Mouse (Mus musculus): ENCODE measurements around the gene Rap1gap. TPM values are rescaled to one million over a fixed set of nuclear protein-coding genes. Genes with fewer than 3 reads are reported as not detected.

Gene Rap1gap
- total RNA-seq, 2 experiments from 2014 or later: not detected

GRCm38 (mm10) chr4:137682961-137683453, 18.5 kb downstream of the Rap1gap start:
- ATAC-seq (replicated peaks; ENCODE audit: low FRiP score, poor library complexity, severe bottlenecking): no peak; the same call in 1 of the 2 replicates

GRCm38 (mm10) chr4:137684830-137685343, 20.4 kb downstream of the Rap1gap start:
- no peak for ATAC-seq (replicated peaks; ENCODE audit: low FRiP score, poor library complexity, severe bottlenecking)

- ATAC-seq (replicated peaks; ENCODE audit: low FRiP score, poor library complexity, severe bottlenecking): no peak
Measured at GRCm38 (mm10) chr4:137686303-137686702, 21.8 kb downstream of the Rap1gap start.

- no peak for ATAC-seq (replicated peaks; ENCODE audit: low FRiP score, poor library complexity, severe bottlenecking)
Measured at GRCm38 (mm10) chr4:137687234-137687825, 22.8 kb downstream of the Rap1gap start.

GRCm38 (mm10) chr4:137692107-137692902, 27.8 kb downstream of the Rap1gap start:
- peak; percentile 9; the same call in 1 of the 2 replicates for ATAC-seq (replicated peaks; ENCODE audit: low FRiP score, poor library complexity, severe bottlenecking)

- ATAC-seq (replicated peaks; ENCODE audit: low FRiP score, poor library complexity, severe bottlenecking): no peak
Measured at GRCm38 (mm10) chr4:137695300-137695699, 30.8 kb downstream of the Rap1gap start.

- ATAC-seq (replicated peaks; ENCODE audit: low FRiP score, poor library complexity, severe bottlenecking): no peak
Measured at GRCm38 (mm10) chr4:137695900-137696299, 31.4 kb downstream of the Rap1gap start.

- ATAC-seq (replicated peaks; ENCODE audit: low FRiP score, poor library complexity, severe bottlenecking): no peak
Measured at GRCm38 (mm10) chr4:137697156-137697885, 32.8 kb downstream of the Rap1gap start.

GRCm38 (mm10) chr4:137698076-137698985, 33.8 kb downstream of the Rap1gap start:
- ATAC-seq (replicated peaks; ENCODE audit: low FRiP score, poor library complexity, severe bottlenecking): no peak

GRCm38 (mm10) chr4:137699264-137700211, 35.0 kb downstream of the Rap1gap start:
- ATAC-seq (replicated peaks; ENCODE audit: low FRiP score, poor library complexity, severe bottlenecking): no peak

GRCm38 (mm10) chr4:137700960-137701359, 36.4 kb downstream of the Rap1gap start:
- no peak for ATAC-seq (replicated peaks; ENCODE audit: low FRiP score, poor library complexity, severe bottlenecking)

GRCm38 (mm10) chr4:137703077-137703476, 38.6 kb downstream of the Rap1gap start:
- ATAC-seq (replicated peaks; ENCODE audit: low FRiP score, poor library complexity, severe bottlenecking): no peak

- no peak for ATAC-seq (replicated peaks; ENCODE audit: low FRiP score, poor library complexity, severe bottlenecking)
Measured at GRCm38 (mm10) chr4:137704561-137704960, 40.0 kb downstream of the Rap1gap start.

- no peak for ATAC-seq (replicated peaks; ENCODE audit: low FRiP score, poor library complexity, severe bottlenecking)
Measured at GRCm38 (mm10) chr4:137705379-137705778, 40.9 kb downstream of the Rap1gap start.

GRCm38 (mm10) chr4:137706510-137706909, 42.0 kb downstream of the Rap1gap start:
- no peak for ATAC-seq (replicated peaks; ENCODE audit: low FRiP score, poor library complexity, severe bottlenecking)

- no peak for ATAC-seq (replicated peaks; ENCODE audit: low FRiP score, poor library complexity, severe bottlenecking)
Measured at GRCm38 (mm10) chr4:137707216-137707990, 42.9 kb downstream of the Rap1gap start.

GRCm38 (mm10) chr4:137712963-137713362, 48.4 kb downstream of the Rap1gap start:
- no peak for ATAC-seq (replicated peaks; ENCODE audit: low FRiP score, poor library complexity, severe bottlenecking)

Data from erythroid progenitor cell, adult 5-6 weeks (primary cell).